Mouse (Mus musculus) intestine, postnatal 0 days (tissue): Measurements from ENCODE around the gene Kazald1. TPM values are rescaled to one million over a fixed set of nuclear protein-coding genes. Genes with fewer than 3 reads are reported as not detected.

Experiments
- ATAC-seq: fragments of 200-750 bp; cut with Nextera tagmentation; 2 replicates; pipeline ENCODE4 v1.8.0; 2017; ENCODE audit warnings: mild to moderate bottlenecking, moderate TSS enrichment, moderate library complexity
- H3K27ac ChIP-seq: fragments of 300-500 bp; sonication (generic); 2 replicates; pipeline ENCODE4 v1.5.1; 2014; ENCODE audit warnings: mild to moderate bottlenecking, low read depth, low read length, moderate library complexity
- H3K27me3 ChIP-seq: fragments of 300-500 bp; sonication (generic); replicated peaks from 2 replicates; pipeline ENCODE4 v1.6.1; 2014; ENCODE audit warnings: low read length, mixed read lengths; ENCODE audit not compliant: control insufficient read depth, insufficient read depth
- H3K36me3 ChIP-seq: fragments of 300-500 bp; sonication (generic); 2 replicates; pipeline ENCODE4 v1.6.1; 2014; ENCODE audit warnings: mild to moderate bottlenecking, moderate library complexity; ENCODE audit not compliant: control insufficient read depth, insufficient read depth
- H3K4me1 ChIP-seq: fragments of 300-500 bp; sonication (generic); replicated peaks from 2 replicates; pipeline ENCODE4 v1.6.1; 2014; ENCODE audit warnings: antibody characterized with exemption, low read length, mixed read lengths; ENCODE audit not compliant: control insufficient read depth, insufficient read depth
- H3K4me2 ChIP-seq: fragments of 300-500 bp; sonication (generic); replicated peaks from 2 replicates; pipeline ENCODE4 v1.6.1; 2014; ENCODE audit warnings: low read depth, mild to moderate bottlenecking, moderate library complexity
- H3K4me3 ChIP-seq: fragments of 300-500 bp; sonication (generic); 2 replicates; pipeline ENCODE4 v1.5.1; 2014; ENCODE audit warnings: low read depth, low read length
- H3K9ac ChIP-seq: fragments of 300-500 bp; sonication (generic); 2 replicates; pipeline ENCODE4 v1.6.1; 2014; ENCODE audit warnings: mild to moderate bottlenecking, low read depth, low read length
- H3K9me3 ChIP-seq: fragments of 300-500 bp; sonication (generic); 2 replicates; pipeline ENCODE4 v1.6.1; 2016; ENCODE audit warnings: mixed run types; ENCODE audit not compliant: control insufficient read depth
- CTCF ChIP-seq: sonication (generic); IDR thresholded peaks from 2 replicates; pipeline ENCODE4 v1.5.1; 2016; ENCODE audit warnings: low read depth, mild to moderate bottlenecking, control low read depth, antibody characterized with exemption, moderate library complexity
- WGBS: fragments of 180-500 bp; shearing (Covaris S2); extraction: QIAGEN DNeasy Blood & Tissue Kit; methylation state at CpG from one replicate; pipeline ENCODE4 v1.1.7; 2014; 5-methylcytosine and 5-hydroxymethylcytosine counted together
- polyA plus RNA-seq: library from polyadenylated mRNA; unstranded; fragments of >200 nt; fragmentation: Nextera tagmentation; extraction: Ambion mirVana; gene quantifications from 2 replicates; pipeline ENCODE4 v1.2.1, GENCODE M21; 2015

The Kazald1 gene
- polyA plus RNA-seq: 1.2 and 2.1 TPM in 2 replicates

DNA sequence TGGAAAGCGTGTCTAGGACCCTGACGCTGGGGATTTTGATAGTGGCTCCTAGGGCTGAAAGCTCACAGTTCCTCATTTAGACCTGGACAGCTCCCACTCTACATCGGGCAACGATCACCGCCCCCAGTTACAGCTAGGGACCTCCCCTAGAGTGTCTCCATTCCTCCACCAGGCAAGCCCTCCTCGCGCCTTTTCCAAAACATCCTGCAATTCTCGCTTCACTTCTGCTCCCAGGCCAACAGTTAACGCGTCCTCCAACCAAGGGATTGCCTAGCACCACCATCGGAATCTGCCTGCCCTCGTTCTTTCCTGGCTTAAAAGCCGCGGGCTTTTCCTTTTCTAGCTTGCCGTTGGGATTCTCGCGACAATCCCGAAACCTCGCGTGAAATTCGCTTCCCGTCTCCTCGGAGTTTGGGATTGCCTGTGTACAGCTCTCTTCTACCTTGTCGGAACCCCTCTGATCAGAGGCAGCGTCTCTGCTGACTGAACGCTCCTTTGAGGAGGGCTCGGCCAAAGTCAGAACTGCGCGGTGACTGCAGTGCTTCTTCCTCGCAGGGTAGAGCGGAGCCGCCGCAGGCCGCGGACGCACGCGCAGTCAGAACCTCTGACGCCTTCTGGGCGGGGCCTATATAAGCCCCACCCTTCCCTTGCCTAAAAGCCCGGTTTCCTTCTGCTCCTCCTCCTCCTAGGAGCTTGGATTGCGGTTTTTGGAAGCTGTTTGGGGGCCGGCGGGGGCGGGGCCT, at the start of gene Kazald1:
Kazald1 (plus strand) TSS at position 662 of the 743 bp plus-strand sequence.
- H3K36me3 ChIP-seq: no peaks in the 10 kb centered on the region
- peak within 1 kb of the TSS; percentile 90 for H3K27ac ChIP-seq
- ATAC-seq: peak; percentile 83
- H3K9me3 ChIP-seq: no peaks in the 10 kb centered on the region
- WGBS: under 1% methylated on average over 45 of the region's 45 CpGs
- H3K4me2 ChIP-seq: peak within 1 kb of the TSS; percentile 92
- peaks cover 4% of the 10 kb centered on the region; the same call in 1 of the 2 replicates for H3K4me1 ChIP-seq
- peak within 1 kb of the TSS; percentile 47 for H3K4me3 ChIP-seq
- peaks cover 32% of the 10 kb centered on the region for H3K27me3 ChIP-seq
- no peak; the same call in 1 of the 2 replicates for TF ChIP-seq CTCF
- H3K9ac ChIP-seq: peak within 1 kb of the TSS; percentile 61

DNA sequence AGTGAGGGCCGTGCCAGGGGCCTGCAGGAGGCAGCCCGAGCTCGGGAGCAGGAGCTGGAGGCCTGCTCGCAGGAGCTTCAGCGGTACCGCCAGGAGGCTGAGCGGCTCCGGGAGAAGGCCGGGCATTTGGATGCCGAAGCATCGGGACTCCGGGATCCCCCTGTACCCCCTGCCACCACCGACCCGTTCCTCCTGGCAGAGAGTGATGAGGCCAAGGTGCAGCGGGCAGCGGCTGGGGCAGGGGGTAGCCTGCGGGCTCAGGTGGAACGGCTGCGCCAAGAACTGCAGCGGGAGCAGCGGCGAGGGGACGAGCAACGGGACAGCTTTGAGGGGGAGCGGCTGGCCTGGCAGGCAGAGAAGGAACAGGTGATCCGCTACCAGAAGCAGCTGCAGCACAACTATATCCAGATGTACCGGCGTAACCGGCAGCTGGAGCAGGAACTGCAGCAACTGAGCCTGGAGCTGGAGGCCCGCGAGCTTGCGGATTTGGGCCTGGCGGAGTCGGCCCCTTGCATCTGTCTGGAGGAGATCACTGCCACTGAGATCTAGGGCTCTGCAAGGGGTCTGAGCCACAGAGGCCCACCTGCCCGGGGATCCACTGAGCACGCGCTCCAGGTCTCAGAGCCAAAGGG, 49.0 kb upstream of the Kazald1 start:
- Histone ChIP-seq H3K9ac (no peak overlapping the region), H3K4me3 (no peak overlapping the region), H3K27ac (peak overlapping the region; percentile 23; the same call in 1 of the 2 replicates), H3K4me2 (no peak overlapping the region), H3K27me3 (no peaks in the 10 kb centered on the region), H3K4me1 (no peaks in the 10 kb centered on the region; the same call in 1 of the 2 replicates), H3K9me3 (no peaks in the 10 kb centered on the region), H3K36me3 (peaks cover 63% of the 10 kb centered on the region)
- WGBS: 88% methylated on average over 37 of the region's 37 CpGs
- no peak for ATAC-seq
- no peak for TF ChIP-seq CTCF

DNA sequence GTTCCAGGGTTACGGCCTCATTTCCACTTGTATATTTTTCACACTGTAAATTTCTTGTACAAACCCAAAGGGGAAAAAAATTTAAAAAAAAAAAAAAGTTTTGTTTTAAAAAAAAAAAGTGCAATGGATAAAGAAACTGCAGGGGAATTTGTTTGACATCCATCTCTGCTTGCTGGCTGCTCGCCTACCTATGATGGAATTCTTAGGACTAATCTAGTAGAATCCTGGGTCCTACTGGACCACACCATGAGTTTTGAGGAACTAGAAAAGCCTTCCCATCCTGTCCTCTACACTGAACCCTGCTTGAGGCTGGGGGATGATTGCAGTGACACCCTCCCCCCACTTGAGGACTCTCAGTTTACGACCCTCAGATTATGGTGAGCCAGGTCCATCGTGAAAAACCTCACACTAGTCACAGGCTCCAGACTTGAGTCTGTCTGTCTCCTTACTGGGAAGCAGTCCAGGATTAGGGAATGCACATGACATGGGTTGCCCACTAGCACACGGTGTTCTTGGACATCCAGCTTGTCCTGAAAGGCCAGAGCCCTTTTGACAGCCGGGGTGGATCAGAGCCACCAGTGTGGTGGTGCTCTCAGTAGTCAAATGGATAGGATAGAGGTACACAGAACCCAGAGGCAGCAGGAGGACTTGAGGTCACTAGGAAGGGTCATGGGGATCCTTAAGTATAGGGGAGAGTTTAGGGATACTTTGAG, 47.9 kb upstream of the Kazald1 start:
- Histone ChIP-seq H3K9me3 (no peaks in the 10 kb centered on the region), H3K4me3 (no peak overlapping the region), H3K9ac (no peak overlapping the region), H3K4me2 (no peak overlapping the region), H3K27ac (no peak overlapping the region; the same call in 1 of the 2 replicates), H3K36me3 (peaks cover 56% of the 10 kb centered on the region), H3K27me3 (no peaks in the 10 kb centered on the region), H3K4me1 (no peaks in the 10 kb centered on the region; the same call in 1 of the 2 replicates)
- ATAC-seq: no peak
- TF ChIP-seq CTCF: no peak
- 59% methylated on average over 6 of the region's 6 CpGs for WGBS

DNA sequence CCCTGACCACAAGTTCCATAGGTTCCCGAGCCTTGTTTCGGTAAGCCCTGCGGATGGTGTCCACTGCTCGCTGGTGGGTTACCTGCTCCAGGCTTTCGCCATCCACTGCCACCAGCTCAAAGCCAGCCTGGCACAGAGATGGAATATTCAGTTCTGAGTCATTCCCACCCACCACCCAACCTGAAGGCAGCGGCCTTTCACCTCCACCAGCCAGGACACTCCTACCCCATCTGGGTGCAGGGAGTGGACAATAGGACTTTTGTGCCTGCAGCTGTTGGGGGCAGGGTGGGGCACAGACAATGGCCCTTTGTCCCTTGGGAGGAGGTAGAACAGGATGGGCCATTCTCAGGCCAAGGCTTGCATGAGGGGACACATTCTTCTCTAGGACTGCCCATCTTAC, 47.2 kb upstream of the Kazald1 start:
- no peaks in the 10 kb centered on the region for H3K9me3 ChIP-seq
- no peaks in the 10 kb centered on the region; the same call in 1 of the 2 replicates for H3K4me1 ChIP-seq
- H3K36me3 ChIP-seq: peaks cover 51% of the 10 kb centered on the region
- WGBS: 74% methylated on average over 6 of the region's 6 CpGs
- H3K27me3 ChIP-seq: no peaks in the 10 kb centered on the region
- no peak overlapping the region for H3K4me3 ChIP-seq
- 0 out of 2 replicates have a peak overlapping the region, but pooled peaks have one; percentile 35 for H3K27ac ChIP-seq
- TF ChIP-seq CTCF: no peak
- no peak overlapping the region for H3K9ac ChIP-seq
- H3K4me2 ChIP-seq: no peak overlapping the region
- ATAC-seq: peak; percentile 49

DNA sequence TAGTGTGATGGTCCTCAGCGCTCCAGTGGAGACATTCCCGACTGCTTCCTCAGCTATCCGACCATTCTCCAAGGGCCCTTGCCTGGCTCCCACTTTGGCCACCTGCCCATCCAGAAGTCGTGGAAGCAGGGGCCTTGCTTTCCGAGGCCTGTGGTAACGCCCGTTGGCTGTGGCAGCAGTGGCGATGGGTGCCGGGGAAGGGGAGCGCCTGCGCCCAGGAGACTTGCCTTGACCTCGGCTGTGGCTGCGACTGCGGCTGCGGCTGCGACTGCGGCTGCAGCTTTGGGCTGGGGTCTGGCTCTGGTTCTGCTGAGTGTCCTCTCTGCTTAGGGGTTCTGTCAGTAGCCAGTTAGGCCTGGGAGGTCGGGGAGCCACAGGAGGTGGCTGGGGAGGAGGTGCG, 46.3 kb upstream of the Kazald1 start:
- peak overlapping the region; percentile 35 for H3K27ac ChIP-seq
- no peak overlapping the region for H3K4me2 ChIP-seq
- peaks cover 46% of the 10 kb centered on the region for H3K36me3 ChIP-seq
- ATAC-seq: no peak
- H3K4me1 ChIP-seq: no peaks in the 10 kb centered on the region; the same call in 1 of the 2 replicates
- no peaks in the 10 kb centered on the region for H3K27me3 ChIP-seq
- H3K9me3 ChIP-seq: no peaks in the 10 kb centered on the region
- WGBS: 63% methylated on average over 19 of the region's 19 CpGs
- H3K4me3 ChIP-seq: no peak overlapping the region
- TF ChIP-seq CTCF: no peak
- no peak overlapping the region for H3K9ac ChIP-seq

DNA sequence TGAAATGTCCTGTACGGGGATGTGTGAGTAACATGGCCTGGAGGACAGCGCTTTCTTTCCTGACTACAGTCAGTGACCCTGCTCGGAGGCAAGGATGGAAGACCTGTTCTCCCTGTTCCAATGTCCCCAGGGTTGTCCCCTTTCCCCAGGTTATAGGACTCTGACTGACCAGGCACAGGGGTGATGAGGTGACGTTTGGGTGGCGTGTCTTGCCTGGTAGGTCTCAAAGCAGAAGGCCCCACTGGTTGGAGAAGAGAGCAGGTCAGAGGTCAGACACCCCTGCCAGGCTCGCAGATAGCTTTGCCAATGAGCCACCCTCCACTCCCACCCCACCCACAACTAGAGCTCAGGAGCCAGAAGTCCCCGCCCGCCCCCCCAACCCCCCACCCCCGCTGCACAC, 45.5 kb upstream of the Kazald1 start:
- no peak overlapping the region for H3K4me2 ChIP-seq
- WGBS: 59% methylated on average over 9 of the region's 9 CpGs
- peaks cover 42% of the 10 kb centered on the region for H3K36me3 ChIP-seq
- no peak for ATAC-seq
- no peak overlapping the region for H3K9ac ChIP-seq
- H3K4me3 ChIP-seq: no peak overlapping the region
- TF ChIP-seq CTCF: no peak
- no peak overlapping the region for H3K27ac ChIP-seq
- H3K4me1 ChIP-seq: no peaks in the 10 kb centered on the region; the same call in 1 of the 2 replicates
- H3K9me3 ChIP-seq: no peaks in the 10 kb centered on the region
- H3K27me3 ChIP-seq: no peaks in the 10 kb centered on the region
